Mouse (Mus musculus) neural tube, embryonic 15.5 days (tissue): ENCODE measurements around the gene Unc119. TPM values are rescaled to one million over a fixed set of nuclear protein-coding genes. Genes with fewer than 3 reads are reported as not detected.
A peak's percentile ranks its signal among the peaks of the same experiment; 100 is the strongest.

Experiments used
- ATAC-seq: fragments of 200-750 bp; cut with Nextera tagmentation; 2 replicates; pipeline ENCODE4 v1.8.0; 2017; ENCODE audit warnings: mild to moderate bottlenecking, moderate TSS enrichment, moderate library complexity; ENCODE audit not compliant: low FRiP score
- H3K27ac ChIP-seq: fragments of 300-500 bp; sonication (generic); replicated peaks from 2 replicates; pipeline ENCODE4 v1.5.1; 2015; ENCODE audit warnings: mild to moderate bottlenecking, inconsistent platforms
- H3K27me3 ChIP-seq: fragments of 300-500 bp; sonication (generic); replicated peaks from 2 replicates; pipeline ENCODE4 v1.6.1; 2015; ENCODE audit warnings: inconsistent platforms
- H3K36me3 ChIP-seq: fragments of 300-500 bp; sonication (generic); 2 replicates; pipeline ENCODE4 v1.6.1; 2015; ENCODE audit warnings: inconsistent platforms
- H3K4me1 ChIP-seq: fragments of 300-500 bp; sonication (generic); 2 replicates; pipeline ENCODE4 v1.6.1; 2015; ENCODE audit warnings: inconsistent platforms
- H3K4me2 ChIP-seq: fragments of 300-500 bp; sonication (generic); 2 replicates; pipeline ENCODE4 v1.6.1; 2015; ENCODE audit warnings: inconsistent platforms, mild to moderate bottlenecking, moderate library complexity
- H3K4me3 ChIP-seq: fragments of 300-500 bp; sonication (generic); replicated peaks from 2 replicates; pipeline ENCODE4 v1.5.1; 2015; ENCODE audit warnings: mild to moderate bottlenecking, inconsistent platforms
- H3K9ac ChIP-seq: fragments of 300-500 bp; sonication (generic); replicated peaks from 2 replicates; pipeline ENCODE4 v1.6.1; 2015; ENCODE audit warnings: mild to moderate bottlenecking, inconsistent platforms
- H3K9me3 ChIP-seq: fragments of 300-500 bp; sonication (generic); replicated peaks from 2 replicates; pipeline ENCODE4 v1.6.1; 2016; ENCODE audit warnings: inconsistent platforms
- WGBS: fragments of 180-500 bp; shearing (Covaris S2); methylation state at CpG from one replicate; pipeline ENCODE4 v1.1.7; 2015; ENCODE audit warnings: mixed read lengths; 5-methylcytosine and 5-hydroxymethylcytosine counted together
- polyA plus RNA-seq: library from polyadenylated mRNA; unstranded; fragments of >200 nt; fragmentation: Nextera tagmentation; extraction: Ambion mirVana; gene quantifications from 2 replicates; pipeline ENCODE4 v1.2.1, GENCODE M21; 2015

The Unc119 gene
- polyA plus RNA-seq, 1 experiment from 2014 or later = 88.3 TPM

DNA sequence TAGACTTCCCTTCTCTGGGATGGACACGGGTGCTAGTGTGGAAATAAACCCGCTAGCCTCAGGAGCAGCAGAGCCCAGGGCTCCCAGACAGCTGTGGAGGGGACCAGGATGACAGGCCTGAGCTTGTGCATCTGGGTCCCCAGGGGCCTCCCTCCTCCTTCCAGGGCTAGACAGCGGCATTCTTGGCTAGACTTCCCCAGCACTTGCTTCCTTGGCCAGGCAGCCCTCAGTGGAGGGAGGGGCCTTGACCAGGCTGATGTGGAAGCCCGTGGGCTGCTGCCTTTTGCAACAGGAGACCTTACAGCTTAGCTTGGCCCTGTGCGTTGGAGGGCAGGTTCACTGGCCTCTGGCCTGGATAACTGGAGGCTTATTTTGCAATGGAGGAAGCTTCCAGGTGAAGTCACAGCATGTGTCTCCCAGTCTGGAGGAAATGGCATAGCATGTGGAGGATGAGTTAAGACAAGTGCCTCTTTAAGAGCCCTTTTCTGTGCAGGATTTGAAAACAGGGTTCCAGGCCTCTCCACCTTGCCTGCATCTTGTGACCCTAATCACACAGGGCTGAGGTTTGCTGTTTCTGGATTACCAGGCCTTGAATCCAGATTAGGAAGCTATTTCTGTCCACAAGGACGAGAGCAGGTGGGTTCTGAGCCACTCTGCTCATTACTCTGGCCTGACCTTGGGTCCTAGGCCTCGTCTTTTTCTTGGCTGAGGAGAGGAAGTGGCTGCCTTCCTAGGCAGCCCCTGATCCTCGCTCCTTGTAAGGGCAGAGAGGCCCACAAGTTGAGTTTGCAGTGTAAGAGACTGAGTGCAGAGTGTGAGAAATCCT, 1.8 kb downstream of the Unc119 start:
- Histone ChIP-seq H3K27ac (0 out of 2 replicates have a peak overlapping the region, but pooled peaks have one; percentile 29), H3K9ac (peak overlapping the region; percentile 27)
- 56% methylated on average over 8 of the region's 8 CpGs for WGBS

GRCm38 (mm10) chr11:78345801-78346200, 2.5 kb downstream of the Unc119 start:
- Histone ChIP-seq H3K4me1 (peaks cover 35% of the 10 kb centered on the region), H3K36me3 (peaks cover 23% of the 10 kb centered on the region), H3K4me2 (no peak overlapping the region), H3K9me3 (no peaks in the 10 kb centered on the region), H3K27me3 (no peaks in the 10 kb centered on the region), H3K27ac (no peak overlapping the region), H3K9ac (peak overlapping the region; percentile 27; the same call in 1 of the 2 replicates), H3K4me3 (no peak overlapping the region)
- ATAC-seq = no peak
- 80% methylated on average over 7 of the region's 7 CpGs for WGBS

More for the DNA sequence above, 1.8 kb downstream of the Unc119 start:
- no peaks in the 10 kb centered on the region for H3K27me3 ChIP-seq
- H3K4me2 ChIP-seq = peak overlapping the region; percentile 78
- no peak for ATAC-seq
- H3K36me3 ChIP-seq = peaks cover 29% of the 10 kb centered on the region
- no peaks in the 10 kb centered on the region for H3K9me3 ChIP-seq
- peaks cover 35% of the 10 kb centered on the region for H3K4me1 ChIP-seq
- peak overlapping the region; percentile 74; the same call in 1 of the 2 replicates for H3K4me3 ChIP-seq

GRCm38 (mm10) chr11:78346326-78347069, 3.2 kb downstream of the Unc119 start:
- peaks cover 35% of the 10 kb centered on the region for H3K4me1 ChIP-seq

GRCm38 (mm10) chr11:78347070-78347754, 3.9 kb downstream of the Unc119 start:
- ATAC-seq = no peak

More at GRCm38 (mm10) chr11:78346326-78347069, 3.2 kb downstream of the Unc119 start:
- H3K27ac ChIP-seq = no peak overlapping the region
- H3K9ac ChIP-seq = no peak overlapping the region
- H3K4me2 ChIP-seq = no peak overlapping the region
- 94% methylated on average over 6 of the region's 6 CpGs for WGBS
- ATAC-seq = no peak
- H3K4me3 ChIP-seq = no peak overlapping the region
- H3K36me3 ChIP-seq = peaks cover 16% of the 10 kb centered on the region
- H3K9me3 ChIP-seq = no peaks in the 10 kb centered on the region
- H3K27me3 ChIP-seq = no peaks in the 10 kb centered on the region

GRCm38 (mm10) chr11:78347908-78348307, 4.6 kb downstream of the Unc119 start:
- WGBS = 74% methylated on average over 9 of the region's 9 CpGs
- Histone ChIP-seq H3K4me3 (no peak overlapping the region), H3K9ac (no peak overlapping the region), H3K4me2 (no peak overlapping the region), H3K27ac (no peak overlapping the region), H3K27me3 (no peaks in the 10 kb centered on the region), H3K9me3 (no peaks in the 10 kb centered on the region), H3K4me1 (peaks cover 32% of the 10 kb centered on the region), H3K36me3 (peaks cover 14% of the 10 kb centered on the region)
- ATAC-seq = no peak

More at GRCm38 (mm10) chr11:78347070-78347754, 3.9 kb downstream of the Unc119 start:
- H3K4me2 ChIP-seq = no peak overlapping the region
- WGBS = 87% methylated on average over 10 of the region's 10 CpGs
- H3K9me3 ChIP-seq = no peaks in the 10 kb centered on the region
- H3K4me1 ChIP-seq = peaks cover 35% of the 10 kb centered on the region
- H3K9ac ChIP-seq = no peak overlapping the region
- no peak overlapping the region for H3K4me3 ChIP-seq
- H3K27me3 ChIP-seq = no peaks in the 10 kb centered on the region
- H3K27ac ChIP-seq = no peak overlapping the region
- peaks cover 14% of the 10 kb centered on the region for H3K36me3 ChIP-seq

- peaks cover 14% of the 10 kb centered on the region for H3K36me3 ChIP-seq
- 36% methylated on average over 7 of the region's 7 CpGs for WGBS
- H3K4me2 ChIP-seq = no peak overlapping the region
- H3K9ac ChIP-seq = no peak overlapping the region
- H3K4me1 ChIP-seq = peaks cover 32% of the 10 kb centered on the region
- no peak overlapping the region for H3K4me3 ChIP-seq
- no peak overlapping the region for H3K27ac ChIP-seq
- no peaks in the 10 kb centered on the region for H3K9me3 ChIP-seq
- no peak for ATAC-seq
- H3K27me3 ChIP-seq = no peaks in the 10 kb centered on the region
These were observed 5.2 kb downstream of the Unc119 start for GRCm38 (mm10) chr11:78348474-78348873.

- WGBS = 82% methylated on average over 4 of the region's 4 CpGs
- no peak overlapping the region for H3K4me3 ChIP-seq
- no peak overlapping the region for H3K4me2 ChIP-seq
- H3K27ac ChIP-seq = no peak overlapping the region
- H3K4me1 ChIP-seq = peaks cover 23% of the 10 kb centered on the region
- H3K9me3 ChIP-seq = no peaks in the 10 kb centered on the region
- no peak overlapping the region for H3K9ac ChIP-seq
- H3K27me3 ChIP-seq = no peaks in the 10 kb centered on the region
- no peak for ATAC-seq
- H3K36me3 ChIP-seq = peaks cover 14% of the 10 kb centered on the region
These were observed 6.4 kb downstream of the Unc119 start for GRCm38 (mm10) chr11:78349441-78350358.

GRCm38 (mm10) chr11:78353081-78353480, 9.8 kb downstream of the Unc119 start:
- no peak overlapping the region for H3K9ac ChIP-seq
- H3K4me1 ChIP-seq = peaks cover 2% of the 10 kb centered on the region; the same call in 1 of the 2 replicates
- no peak overlapping the region for H3K27ac ChIP-seq
- H3K36me3 ChIP-seq = peaks cover 14% of the 10 kb centered on the region
- H3K4me2 ChIP-seq = no peak overlapping the region
- H3K9me3 ChIP-seq = no peaks in the 10 kb centered on the region
- 88% methylated on average over 1 of the region's 1 CpGs for WGBS
- H3K27me3 ChIP-seq = no peaks in the 10 kb centered on the region
- no peak overlapping the region for H3K4me3 ChIP-seq
- ATAC-seq = no peak

DNA sequence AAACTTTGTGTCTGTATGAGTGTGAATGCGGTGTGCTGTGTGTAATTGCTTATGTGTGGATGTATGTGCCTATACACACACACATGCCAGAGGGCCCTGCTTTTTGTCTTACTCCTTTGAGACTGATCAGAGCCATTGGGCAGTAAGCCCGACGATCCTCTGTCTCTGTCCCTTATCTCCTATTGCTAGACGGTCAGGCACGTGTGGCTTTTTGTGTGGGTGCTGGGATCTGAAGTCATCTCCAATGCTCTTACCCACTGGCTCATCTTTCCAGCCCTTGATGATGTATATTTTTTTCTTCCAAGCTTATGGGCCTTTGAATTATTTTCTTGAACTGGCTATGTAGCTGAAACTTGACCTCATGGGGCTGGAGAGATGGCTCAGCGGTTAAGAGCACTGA, 11.6 kb downstream of the Unc119 start:
- Histone ChIP-seq H3K9me3 (no peaks in the 10 kb centered on the region), H3K36me3 (no peaks in the 10 kb centered on the region), H3K4me2 (no peak overlapping the region), H3K27ac (no peak overlapping the region), H3K4me3 (no peak overlapping the region), H3K9ac (no peak overlapping the region), H3K4me1 (peaks cover 2% of the 10 kb centered on the region; the same call in 1 of the 2 replicates), H3K27me3 (no peaks in the 10 kb centered on the region; the same call in 1 of the 2 replicates)
- no peak for ATAC-seq
- WGBS = 91% methylated on average over 6 of the region's 6 CpGs

GRCm38 (mm10) chr11:78355471-78356238, 12.4 kb downstream of the Unc119 start:
- Histone ChIP-seq H3K9me3 (no peaks in the 10 kb centered on the region), H3K27ac (no peak overlapping the region), H3K4me1 (peaks cover 2% of the 10 kb centered on the region; the same call in 1 of the 2 replicates), H3K4me3 (no peak overlapping the region), H3K36me3 (no peaks in the 10 kb centered on the region), H3K9ac (no peak overlapping the region), H3K4me2 (no peak overlapping the region), H3K27me3 (no peaks in the 10 kb centered on the region; the same call in 1 of the 2 replicates)
- WGBS = 35% methylated on average over 4 of the region's 4 CpGs
- no peak for ATAC-seq
